Mouse (Mus musculus): ENCODE data around the gene Foxn4. TPM values are rescaled to one million over a fixed set of nuclear protein-coding genes. Genes with fewer than 3 reads are reported as not detected.

Foxn4 gene
- polyA plus RNA-seq, 1 experiment from 2014 or later, result not detected

DNA sequence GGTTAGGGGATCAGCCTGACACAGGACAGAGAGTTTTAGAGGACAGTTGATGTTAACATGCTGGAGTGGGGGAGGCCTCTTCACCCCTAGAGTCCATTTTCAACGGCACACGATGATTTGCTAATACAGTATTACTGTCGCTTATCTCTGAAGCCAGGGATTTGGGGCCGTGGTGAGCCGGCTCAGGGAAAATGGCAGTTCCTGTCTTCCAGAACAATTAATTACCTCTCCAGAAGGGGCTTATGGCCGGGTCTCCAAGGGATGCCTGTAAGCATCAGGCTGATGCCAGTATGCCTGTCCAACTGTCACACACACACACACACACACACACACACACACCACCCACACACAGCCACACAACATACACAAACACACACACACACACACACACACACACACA lies 8.7 kb upstream of the Foxn4 start:
- Histone ChIP-seq H3K9ac (ENCODE audit: low read depth, low read length) (no peak overlapping the region), H3K36me3 (ENCODE audit: control insufficient read depth, insufficient read depth) (no peaks in the 10 kb centered on the region), H3K27me3 (replicated peaks; ENCODE audit: control insufficient read depth, insufficient read depth, low read length) (0 out of 2 replicates have a peak, but pooled peaks cover 5% of the 10 kb centered on the region), H3K4me1 (replicated peaks; ENCODE audit: control insufficient read depth, insufficient read depth, low read length) (no peaks in the 10 kb centered on the region), H3K9me3 (ENCODE audit: control insufficient read depth) (no peaks in the 10 kb centered on the region), H3K4me2 (replicated peaks; ENCODE audit: low read depth) (no peak overlapping the region), H3K4me3 (ENCODE audit: low read depth, low read length) (no peak overlapping the region), H3K27ac (ENCODE audit: low read depth, low read length) (no peak overlapping the region)
- ATAC-seq, result no peak
- no peak for TF ChIP-seq CTCF (IDR thresholded peaks at IDR 0.05; ENCODE audit: low read depth)
- 35% methylated on average over 6 of the region's 6 CpGs for WGBS

- Histone ChIP-seq H3K9me3 (ENCODE audit: control insufficient read depth) (no peaks in the 10 kb centered on the region), H3K27me3 (replicated peaks; ENCODE audit: control insufficient read depth, insufficient read depth, low read length) (peaks cover 28% of the 10 kb centered on the region), H3K4me3 (ENCODE audit: low read depth, low read length) (no peak overlapping the region), H3K9ac (ENCODE audit: low read depth, low read length) (no peak overlapping the region), H3K4me1 (replicated peaks; ENCODE audit: control insufficient read depth, insufficient read depth, low read length) (no peaks in the 10 kb centered on the region), H3K36me3 (ENCODE audit: control insufficient read depth, insufficient read depth) (no peaks in the 10 kb centered on the region), H3K4me2 (replicated peaks; ENCODE audit: low read depth) (no peak overlapping the region), H3K27ac (ENCODE audit: low read depth, low read length) (no peak overlapping the region)
- ATAC-seq, result no peak
- WGBS, result 51% methylated on average over 12 of the region's 12 CpGs
- TF ChIP-seq CTCF (IDR thresholded peaks at IDR 0.05; ENCODE audit: low read depth), result no peak
These were observed 6.0 kb upstream of the Foxn4 start for GRCm38 (mm10) chr5:114279382-114280143.

DNA sequence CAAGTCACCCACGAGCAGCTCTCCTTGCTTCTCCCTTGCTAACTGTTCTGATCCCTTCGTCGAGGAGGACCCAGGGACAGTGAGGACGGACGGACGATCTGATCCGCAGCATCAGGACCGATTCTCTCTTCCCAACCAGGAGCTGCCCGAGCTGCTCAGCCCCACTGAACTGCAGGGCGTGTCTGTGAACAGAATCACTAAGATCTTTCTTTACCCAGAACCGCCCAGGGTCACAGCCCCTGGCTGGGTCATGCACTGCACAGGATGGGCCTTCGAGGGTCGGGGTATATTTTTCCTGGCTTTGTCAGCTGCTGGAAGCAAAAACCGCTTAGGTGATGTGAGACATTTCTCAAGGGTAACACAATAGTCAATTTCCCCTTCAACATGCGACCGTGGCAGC lies 2.4 kb upstream of the Foxn4 start:
- ATAC-seq, result no peak
- Histone ChIP-seq H3K9ac (ENCODE audit: low read depth, low read length) (no peak overlapping the region), H3K36me3 (ENCODE audit: control insufficient read depth, insufficient read depth) (no peaks in the 10 kb centered on the region), H3K27ac (ENCODE audit: low read depth, low read length) (no peak overlapping the region), H3K9me3 (ENCODE audit: control insufficient read depth) (no peaks in the 10 kb centered on the region), H3K27me3 (replicated peaks; ENCODE audit: control insufficient read depth, insufficient read depth, low read length) (peaks cover 63% of the 10 kb centered on the region), H3K4me1 (replicated peaks; ENCODE audit: control insufficient read depth, insufficient read depth, low read length) (no peaks in the 10 kb centered on the region), H3K4me2 (replicated peaks; ENCODE audit: low read depth) (no peak overlapping the region), H3K4me3 (ENCODE audit: low read depth, low read length) (no peak overlapping the region)
- TF ChIP-seq CTCF (IDR thresholded peaks at IDR 0.05; ENCODE audit: low read depth), result no peak
- 39% methylated on average over 16 of the region's 16 CpGs for WGBS

DNA sequence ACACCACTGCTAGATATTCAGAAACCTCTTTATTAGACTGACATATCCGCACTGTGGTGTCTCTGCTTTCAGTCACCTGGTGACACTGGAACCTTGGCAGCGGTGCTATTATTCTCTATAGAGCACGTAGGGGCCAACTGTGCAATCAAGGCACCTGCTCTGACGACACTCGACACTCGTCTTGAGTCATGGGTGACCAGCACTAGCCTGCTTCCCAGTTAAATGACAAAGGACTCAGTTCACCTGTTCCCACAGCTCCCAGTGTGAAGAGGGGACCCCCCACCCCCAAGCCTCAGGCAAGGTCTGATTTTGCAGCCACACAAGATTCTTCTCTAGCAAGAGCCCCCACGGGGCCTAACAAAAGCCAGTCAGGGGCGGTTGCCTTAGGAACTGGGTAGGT lies 1.7 kb upstream of the Foxn4 start:
- H3K4me3 ChIP-seq (ENCODE audit: low read depth, low read length), result no peak overlapping the region
- no peaks in the 10 kb centered on the region for H3K9me3 ChIP-seq (ENCODE audit: control insufficient read depth)
- WGBS, result 26% methylated on average over 8 of the region's 8 CpGs
- H3K27me3 ChIP-seq (replicated peaks; ENCODE audit: control insufficient read depth, insufficient read depth, low read length), result peaks cover 69% of the 10 kb centered on the region
- no peaks in the 10 kb centered on the region for H3K36me3 ChIP-seq (ENCODE audit: control insufficient read depth, insufficient read depth)
- H3K4me2 ChIP-seq (replicated peaks; ENCODE audit: low read depth), result no peak overlapping the region
- H3K27ac ChIP-seq (ENCODE audit: low read depth, low read length), result no peak overlapping the region
- TF ChIP-seq CTCF (IDR thresholded peaks at IDR 0.05; ENCODE audit: low read depth), result no peak
- no peak overlapping the region for H3K9ac ChIP-seq (ENCODE audit: low read depth, low read length)
- H3K4me1 ChIP-seq (replicated peaks; ENCODE audit: control insufficient read depth, insufficient read depth, low read length), result no peaks in the 10 kb centered on the region
- no peak for ATAC-seq

- no peaks in the 10 kb centered on the region for H3K9me3 ChIP-seq (ENCODE audit: control insufficient read depth)
- no peak overlapping the region for H3K27ac ChIP-seq (ENCODE audit: low read depth, low read length)
- H3K4me3 ChIP-seq (ENCODE audit: low read depth, low read length), result no peak overlapping the region
- peaks cover 45% of the 10 kb centered on the region for H3K27me3 ChIP-seq (replicated peaks; ENCODE audit: control insufficient read depth, insufficient read depth, low read length)
- H3K4me2 ChIP-seq (replicated peaks; ENCODE audit: low read depth), result no peak overlapping the region
- H3K36me3 ChIP-seq (ENCODE audit: control insufficient read depth, insufficient read depth), result no peaks in the 10 kb centered on the region
- H3K9ac ChIP-seq (ENCODE audit: low read depth, low read length), result no peak overlapping the region
- no peak for ATAC-seq
- no peaks in the 10 kb centered on the region for H3K4me1 ChIP-seq (replicated peaks; ENCODE audit: control insufficient read depth, insufficient read depth, low read length)
- no peak for TF ChIP-seq CTCF (IDR thresholded peaks at IDR 0.05; ENCODE audit: low read depth)
- 13% methylated on average over 12 of the region's 12 CpGs for WGBS
These were observed 3.6 kb downstream of the Foxn4 start for GRCm38 (mm10) chr5:114269984-114270383.

GRCm38 (mm10) chr5:114269499-114269898 lies 4.1 kb downstream of the Foxn4 start:
- Histone ChIP-seq H3K9me3 (ENCODE audit: control insufficient read depth) (no peaks in the 10 kb centered on the region), H3K4me2 (replicated peaks; ENCODE audit: low read depth) (no peak overlapping the region), H3K9ac (ENCODE audit: low read depth, low read length) (no peak overlapping the region), H3K4me1 (replicated peaks; ENCODE audit: control insufficient read depth, insufficient read depth, low read length) (no peaks in the 10 kb centered on the region), H3K4me3 (ENCODE audit: low read depth, low read length) (no peak overlapping the region), H3K27ac (ENCODE audit: low read depth, low read length) (no peak overlapping the region), H3K36me3 (ENCODE audit: control insufficient read depth, insufficient read depth) (no peaks in the 10 kb centered on the region), H3K27me3 (replicated peaks; ENCODE audit: control insufficient read depth, insufficient read depth, low read length) (peaks cover 40% of the 10 kb centered on the region)
- ATAC-seq, result no peak
- no peak for TF ChIP-seq CTCF (IDR thresholded peaks at IDR 0.05; ENCODE audit: low read depth)
- WGBS, result 68% methylated on average over 7 of the region's 7 CpGs
